Mouse (Mus musculus): ENCODE measurements around the gene Castor2.
A peak's percentile ranks its signal among the peaks of the same experiment; 100 is the strongest.

Castor2 gene

DNA sequence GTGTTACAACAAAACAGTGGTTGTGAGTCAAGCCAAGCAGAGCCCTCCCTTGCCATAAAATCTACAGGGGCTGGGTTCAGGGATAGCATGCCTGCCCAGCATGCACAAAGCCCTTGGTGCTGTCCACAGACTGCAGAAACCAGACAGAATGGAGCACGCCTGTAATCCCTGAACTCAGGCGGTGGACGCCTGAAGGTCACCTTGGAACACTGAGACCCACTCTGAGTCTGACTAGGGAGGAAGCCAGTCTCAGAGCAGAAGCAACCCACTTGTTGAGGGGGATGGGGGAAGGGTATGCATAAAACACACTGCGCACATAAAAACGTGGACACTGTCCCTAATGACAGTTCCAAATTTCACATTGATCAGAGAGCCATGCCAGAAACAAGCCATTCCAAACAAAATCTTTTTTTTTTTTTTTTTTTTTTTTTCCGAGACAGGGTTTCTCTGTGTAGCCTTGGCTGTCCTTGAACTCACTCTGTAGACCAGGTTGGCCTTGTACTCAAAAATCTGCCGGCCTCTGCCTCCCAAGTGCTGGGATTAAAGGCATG, 56.5 kb downstream of the Castor2 start:
- DNase-seq (ENCODE audit: low read depth, low spot score): no peak

DNA sequence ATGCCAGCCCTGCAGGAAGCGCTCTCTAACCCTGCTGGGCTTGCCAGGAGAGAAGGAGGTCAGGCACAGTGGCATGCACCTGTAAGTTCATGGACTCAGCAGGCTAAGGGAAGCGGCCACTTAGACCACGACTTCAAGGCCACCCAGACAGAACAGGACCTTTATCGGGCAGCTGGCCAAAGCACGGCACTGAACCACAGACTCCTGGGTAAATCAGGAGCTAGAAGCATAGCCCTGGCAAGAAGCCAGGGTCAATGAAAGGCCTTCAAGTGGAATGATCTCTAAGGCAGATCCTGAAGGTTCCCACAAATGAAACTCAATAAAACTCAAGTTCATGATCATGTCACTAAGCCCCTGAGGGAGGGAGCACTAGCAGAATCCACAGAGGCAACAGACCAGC, 65.2 kb downstream of the Castor2 start:
- no peak for DNase-seq (ENCODE audit: low read depth, low spot score)

DNA sequence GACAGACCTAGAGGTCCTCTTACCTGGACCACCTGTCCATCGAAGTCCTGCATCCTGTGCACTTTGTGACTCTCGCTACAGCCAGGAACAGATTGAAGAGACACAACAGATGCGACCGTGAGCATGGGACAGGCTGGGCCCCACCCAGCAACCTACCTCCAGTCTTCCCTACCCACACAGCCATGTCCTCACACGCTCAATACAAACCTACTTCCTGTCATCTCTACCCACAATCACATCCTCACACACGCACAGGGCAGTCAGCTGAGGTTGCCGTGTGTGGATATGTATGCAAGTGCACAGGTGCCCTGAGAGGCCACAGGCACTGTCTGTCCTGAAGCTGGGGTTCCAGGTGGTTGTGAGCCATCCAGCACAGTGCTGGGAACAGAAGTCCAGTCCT, 67.1 kb downstream of the Castor2 start:
- DNase-seq (ENCODE audit: low read depth, low spot score): no peak

DNA sequence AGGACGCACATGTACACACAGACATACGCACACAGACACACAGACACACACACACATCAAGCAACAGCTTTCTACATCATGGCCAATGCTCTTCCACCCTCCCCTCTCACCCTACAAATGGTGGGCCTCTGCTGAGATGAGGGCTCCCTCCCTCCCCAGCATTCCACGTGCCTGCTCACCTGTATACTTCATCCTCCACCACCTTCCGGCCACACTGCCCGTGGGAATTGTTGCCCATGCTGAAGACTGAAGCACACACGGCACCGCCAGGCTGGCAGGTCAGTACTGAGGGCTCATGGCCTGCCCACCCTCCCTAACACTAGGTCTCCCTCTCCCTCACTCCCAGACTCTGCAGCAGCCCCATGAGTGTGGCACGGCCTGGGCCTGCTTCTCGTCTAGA, 68.5 kb downstream of the Castor2 start:
- no peak for DNase-seq (ENCODE audit: low read depth, low spot score)

DNA sequence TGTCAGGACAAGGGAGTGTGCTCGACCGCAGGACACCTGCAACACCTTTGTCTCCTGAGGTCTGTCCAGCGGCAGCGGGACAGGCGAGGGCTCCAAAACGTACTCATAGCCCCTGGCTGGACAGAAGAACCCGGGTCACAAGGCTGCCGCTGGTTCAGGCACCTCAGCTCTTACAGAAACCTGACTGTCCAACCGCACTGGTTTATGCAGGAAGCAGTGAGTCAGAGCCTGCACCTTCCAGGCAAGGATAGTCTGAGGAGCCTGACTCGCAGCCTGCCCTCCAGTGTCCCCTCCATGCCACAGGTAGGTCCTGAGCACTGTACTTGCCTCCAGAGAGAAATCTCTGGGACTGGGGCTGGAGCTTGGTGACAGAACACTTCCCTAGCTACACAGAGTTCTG, 69.7 kb downstream of the Castor2 start:
- DNase-seq (ENCODE audit: low read depth, low spot score): no peak

DNA sequence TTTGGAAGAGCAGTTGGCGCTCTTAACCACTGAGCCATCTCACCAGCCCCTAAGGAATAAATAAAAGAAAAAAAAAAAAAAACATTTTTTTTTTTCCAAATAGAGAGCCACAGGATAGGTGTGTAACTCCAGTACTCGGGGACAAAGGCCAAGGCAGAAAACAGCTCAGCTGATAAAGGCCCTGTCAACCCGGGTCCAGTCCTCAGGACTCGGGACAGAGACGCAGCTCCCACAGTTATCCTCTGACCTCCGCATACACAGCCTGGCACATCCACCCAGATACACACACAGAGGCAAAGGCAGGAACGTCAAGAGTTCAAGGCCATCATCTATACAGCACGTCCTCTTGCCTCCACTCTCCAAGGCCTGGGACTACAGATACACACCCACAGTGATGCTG, 70.7 kb downstream of the Castor2 start:
- DNase-seq (ENCODE audit: low read depth, low spot score): no peak

DNA sequence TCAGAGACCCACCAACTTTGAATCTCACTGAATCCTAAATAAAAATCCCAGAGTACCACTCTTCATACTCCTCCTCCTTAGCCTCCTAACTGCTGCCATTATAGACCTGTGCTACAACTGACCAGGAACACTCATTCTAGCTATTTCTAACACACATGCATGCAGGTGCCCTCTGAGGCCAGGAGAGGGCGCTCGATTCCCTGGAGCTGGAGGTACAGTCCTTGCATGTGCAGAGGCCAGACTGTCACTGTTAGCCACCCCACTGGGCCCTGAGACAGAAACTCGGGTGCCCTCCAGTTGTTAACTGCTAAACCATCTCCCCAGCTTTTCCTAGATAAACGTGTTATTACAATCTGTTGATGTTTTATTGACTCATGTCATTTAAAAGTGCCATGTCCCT, 73.7 kb downstream of the Castor2 start:
- DNase-seq (ENCODE audit: low read depth, low spot score): peak; percentile 79

DNA sequence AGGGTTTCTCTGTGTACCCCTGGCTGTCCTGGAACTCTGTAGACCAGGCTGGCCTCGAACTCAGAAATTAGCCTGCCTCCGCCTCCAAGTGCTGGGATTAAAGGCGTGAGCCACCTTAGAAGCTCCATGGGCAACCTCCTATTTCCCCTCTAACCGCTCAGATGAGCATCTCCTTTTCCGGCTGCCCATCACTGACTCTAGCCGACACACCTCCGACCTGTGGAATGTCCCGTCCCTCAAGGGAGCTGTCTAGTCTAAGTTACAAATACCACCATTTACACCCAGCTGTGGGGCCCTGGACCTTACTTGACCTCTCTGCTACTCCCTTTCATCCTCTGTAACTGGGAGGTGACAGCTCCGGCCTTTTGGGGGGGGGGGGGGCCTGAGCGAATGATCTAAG, 76.2 kb downstream of the Castor2 start:
- peak; percentile 66 for DNase-seq (ENCODE audit: low read depth, low spot score)

DNA sequence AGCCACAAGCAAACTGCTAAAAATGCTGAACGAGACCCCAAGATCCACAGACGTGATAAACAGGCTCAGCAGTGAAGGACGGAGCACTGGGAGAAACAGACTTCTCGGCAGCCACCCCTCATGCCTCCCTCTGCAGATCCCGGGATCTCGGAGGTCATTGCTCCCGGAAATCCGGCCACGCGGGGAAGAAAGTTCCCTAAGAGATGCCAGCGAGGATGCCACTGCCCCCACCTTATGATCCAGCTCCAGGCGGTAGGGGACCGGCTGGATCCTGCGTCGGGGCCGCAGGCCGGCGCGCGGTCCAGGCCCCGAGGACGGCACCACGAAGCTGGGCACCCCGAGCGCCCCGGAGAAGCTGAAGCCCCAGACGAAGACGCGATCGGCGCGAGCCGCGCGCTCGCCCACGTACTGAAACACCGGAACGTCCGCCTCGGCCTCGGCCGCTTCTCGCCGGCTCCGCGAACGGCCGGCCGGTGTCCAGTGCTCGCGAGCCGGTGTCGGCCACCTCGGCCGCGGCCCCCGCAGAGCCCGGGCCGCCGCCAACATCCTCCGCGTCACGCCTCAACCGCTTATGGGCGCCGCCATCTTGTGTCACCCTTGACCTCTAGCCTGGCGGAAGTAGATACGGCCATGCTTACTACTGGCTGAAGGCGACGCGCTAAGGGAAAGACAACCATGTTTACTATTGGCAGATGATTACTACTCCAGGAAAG, 76.8 kb downstream of the Castor2 start, which contains the start of gene Rcc1l:
Rcc1l (minus strand) TSS at position 606 of the 713 bp plus-strand sequence.
- peak; percentile 93 for DNase-seq (ENCODE audit: low read depth, low spot score)

DNA sequence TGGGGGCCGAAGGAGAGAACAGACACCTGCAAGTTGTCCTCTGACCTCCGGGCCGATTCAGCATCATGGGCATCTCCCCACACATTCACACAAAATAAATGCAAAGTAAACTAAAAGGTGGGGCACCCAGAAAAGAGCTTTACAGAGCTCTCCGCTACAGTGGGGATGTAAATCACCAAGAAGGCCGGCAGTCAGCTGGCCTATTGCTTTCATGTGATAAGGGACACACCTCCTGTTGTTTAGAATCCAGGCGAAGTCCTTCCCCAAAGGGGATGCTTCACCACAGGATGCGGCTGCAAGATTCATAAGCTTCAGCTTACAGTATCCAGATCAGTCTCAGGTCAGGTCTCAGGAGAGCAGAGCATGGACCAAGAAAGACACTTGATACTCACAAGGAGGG, 79.0 kb downstream of the Castor2 start:
- DNase-seq (ENCODE audit: low read depth, low spot score): no peak

DNA sequence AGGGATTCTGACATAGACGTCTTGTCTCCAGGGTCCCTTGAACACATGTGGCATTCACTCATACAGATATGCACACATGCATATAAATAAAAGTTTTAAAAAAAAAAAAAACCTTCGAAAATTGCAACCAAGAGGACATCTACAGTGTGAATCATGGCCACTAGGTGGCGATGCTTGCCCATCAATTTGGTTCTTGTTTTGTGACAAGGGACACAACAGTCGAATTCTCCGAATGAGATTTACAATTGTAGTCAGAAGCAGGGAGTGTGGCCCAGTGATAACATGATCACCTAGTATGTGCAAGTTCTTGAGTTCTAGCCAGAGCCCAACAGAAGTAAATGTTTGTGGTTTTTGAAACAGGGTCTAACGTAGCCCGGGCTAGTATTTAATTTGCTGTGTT, 80.4 kb downstream of the Castor2 start:
- DNase-seq (ENCODE audit: low read depth, low spot score): peak; percentile 88

DNA sequence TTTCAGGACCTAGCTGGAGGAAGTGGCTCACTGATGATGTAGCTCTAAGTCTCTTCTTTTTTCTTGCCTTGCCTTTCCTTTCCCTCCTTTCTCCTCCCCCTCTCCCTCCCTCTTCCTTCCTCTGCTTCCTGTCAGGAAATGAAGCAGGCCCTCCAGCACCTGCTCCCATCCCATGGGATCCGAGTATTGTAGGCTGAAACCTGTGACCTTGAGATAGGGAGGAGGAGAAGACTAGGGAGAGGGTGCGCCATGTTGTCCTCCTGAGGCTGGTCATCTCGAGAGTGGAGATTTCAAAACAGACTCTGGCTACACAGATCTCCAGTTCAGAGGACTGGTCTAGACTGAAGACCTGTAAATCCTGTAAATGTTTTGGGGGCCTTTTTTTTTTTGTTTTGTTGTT, 82.7 kb downstream of the Castor2 start:
- DNase-seq (ENCODE audit: low read depth, low spot score): peak; percentile 25

DNA sequence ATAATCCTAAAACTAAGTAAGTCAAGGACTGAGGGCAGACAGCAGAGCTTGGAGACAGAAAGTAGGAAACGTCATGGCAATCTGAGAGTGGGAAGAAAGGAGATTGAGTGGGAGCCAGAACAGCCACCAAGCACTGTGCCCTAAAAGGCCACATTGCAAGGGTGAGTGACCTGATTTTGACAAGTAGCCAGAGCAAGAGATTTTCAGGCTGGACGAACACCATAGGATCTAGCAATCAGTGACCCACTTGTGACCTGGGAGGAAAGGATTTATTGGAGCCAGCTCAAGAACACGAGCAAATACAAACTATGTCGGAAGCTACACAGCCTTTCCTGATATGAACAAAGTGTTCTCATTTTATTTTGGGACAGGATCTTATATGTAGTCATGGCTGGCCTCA, 83.2 kb downstream of the Castor2 start:
- peak; percentile 36 for DNase-seq (ENCODE audit: low read depth, low spot score)

DNA sequence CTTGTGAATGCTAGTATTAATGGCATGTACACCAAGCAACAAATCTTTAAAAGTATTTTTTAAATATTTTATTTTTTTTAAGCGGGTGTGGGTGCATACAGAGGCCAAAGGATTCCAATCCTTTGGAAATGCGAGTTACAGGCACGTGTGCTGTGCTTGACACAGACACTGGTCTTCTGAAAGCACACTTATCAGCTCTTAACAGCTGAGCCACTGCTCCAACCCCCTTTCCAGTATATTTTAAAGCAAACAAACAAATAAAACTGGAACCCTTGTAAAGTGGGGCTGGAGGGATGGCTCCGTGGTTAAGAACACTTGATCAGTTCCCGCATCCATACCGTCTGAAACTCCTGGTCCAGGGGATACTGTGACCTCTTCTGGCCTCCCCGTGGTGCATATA, 83.7 kb downstream of the Castor2 start:
- DNase-seq (ENCODE audit: low read depth, low spot score): no peak

DNA sequence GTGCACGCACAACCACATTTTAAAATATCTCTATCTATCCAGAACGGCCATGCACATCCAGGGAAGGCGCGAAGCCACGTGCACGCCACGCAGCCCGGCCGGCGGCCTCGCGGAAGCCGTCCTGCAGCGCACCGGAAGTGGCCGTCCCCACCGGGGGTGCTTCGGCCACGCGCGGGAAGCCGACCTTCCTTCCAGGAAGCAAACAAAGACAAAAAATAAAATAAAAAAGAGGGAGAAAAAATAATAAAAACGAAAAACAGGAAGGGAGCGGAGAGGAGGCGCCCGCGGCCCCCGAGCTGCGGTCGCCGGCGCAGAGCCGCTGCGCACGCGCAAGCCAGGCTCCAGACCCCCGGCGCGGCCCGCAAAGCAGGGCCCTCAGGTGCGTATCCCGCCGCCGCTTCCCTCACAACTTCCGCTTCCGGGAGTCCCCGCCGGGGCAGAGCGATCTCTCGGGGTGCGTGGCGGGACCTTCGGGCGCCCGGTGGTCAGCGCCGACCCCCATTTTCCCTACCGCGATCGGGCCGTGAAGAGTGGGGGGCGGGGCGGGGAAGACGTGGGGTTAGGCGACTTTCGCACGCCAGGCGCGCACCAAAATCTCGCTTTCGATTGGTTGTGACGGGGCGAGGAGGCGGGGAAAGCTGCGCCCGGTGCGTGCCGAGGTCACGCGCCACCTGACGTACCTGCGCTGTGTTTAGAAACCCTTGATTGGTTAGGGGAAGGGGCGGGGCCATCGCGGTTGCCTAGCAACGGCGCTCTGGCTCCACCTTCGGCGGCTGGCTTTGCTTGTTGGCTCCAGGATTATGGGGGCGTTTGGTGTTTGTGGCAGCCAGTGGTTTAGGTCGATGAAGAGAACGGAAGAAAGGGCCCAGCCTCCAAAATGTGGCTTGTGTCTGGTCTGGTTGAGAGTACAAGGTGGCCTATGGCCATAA, 84.6 kb downstream of the Castor2 start, which contains the start of gene Gtf2ird2:
Gtf2ird2 (plus strand) TSS at position 140 of the 929 bp plus-strand sequence.
- DNase-seq (ENCODE audit: low read depth, low spot score): peak; percentile 100

DNA sequence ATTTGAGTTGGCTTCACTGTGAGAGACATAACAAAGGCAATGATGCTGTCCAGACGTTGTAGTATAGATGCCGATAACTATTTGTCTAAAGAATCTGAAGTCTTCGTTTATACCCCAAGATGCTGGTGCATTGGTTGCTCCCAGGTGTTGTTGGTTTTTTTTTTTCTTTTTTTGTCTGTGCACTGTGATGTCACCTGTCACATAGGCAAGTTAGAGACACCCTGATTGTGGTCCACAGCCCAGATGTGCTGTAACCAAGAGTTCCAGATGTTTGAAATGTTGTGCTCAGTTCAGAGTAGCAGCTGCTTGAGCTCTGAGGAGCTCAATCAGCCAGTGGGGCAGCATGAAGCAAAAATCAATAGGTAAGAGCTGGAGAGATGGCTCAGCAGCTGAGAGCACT, 86.5 kb downstream of the Castor2 start:
- peak; percentile 77 for DNase-seq (ENCODE audit: low read depth, low spot score)

DNA sequence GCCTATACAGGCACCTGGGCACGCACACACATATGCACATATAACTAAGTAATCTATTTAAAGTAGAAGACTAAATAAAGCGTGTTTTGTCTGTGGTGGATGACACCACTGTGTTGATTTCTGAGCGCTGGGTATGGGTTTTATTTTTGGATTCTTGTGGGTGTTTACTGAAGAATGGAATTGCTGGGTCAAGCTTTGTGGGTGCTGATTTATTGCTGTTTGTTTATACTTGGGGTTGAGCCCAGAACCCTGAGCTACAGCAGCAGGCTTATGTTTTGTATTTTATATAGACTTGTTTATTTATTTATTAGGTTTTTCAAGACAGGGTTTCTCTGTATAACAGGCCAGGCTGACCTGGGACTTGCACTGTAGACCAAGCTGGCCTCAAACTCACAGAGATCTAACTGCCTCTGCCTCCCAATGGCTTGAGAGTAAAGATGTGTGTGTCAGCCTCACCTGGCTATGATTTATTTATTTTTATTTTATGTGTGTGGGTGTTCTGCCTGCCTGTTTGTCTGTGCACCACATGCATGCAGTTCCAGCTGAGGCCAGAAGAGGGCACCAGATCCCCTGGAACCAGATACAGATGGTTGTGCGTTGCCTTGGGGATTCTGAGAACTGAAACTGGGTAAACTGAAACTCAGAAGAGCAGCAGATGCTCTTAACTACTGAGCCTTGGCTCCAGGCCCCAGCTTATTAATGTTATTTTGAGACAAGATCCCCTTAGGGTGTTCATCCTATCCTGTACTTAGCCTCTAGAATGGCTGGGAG, 87.6 kb downstream of the Castor2 start:
- peak; percentile 87 for DNase-seq (ENCODE audit: low read depth, low spot score)

DNA sequence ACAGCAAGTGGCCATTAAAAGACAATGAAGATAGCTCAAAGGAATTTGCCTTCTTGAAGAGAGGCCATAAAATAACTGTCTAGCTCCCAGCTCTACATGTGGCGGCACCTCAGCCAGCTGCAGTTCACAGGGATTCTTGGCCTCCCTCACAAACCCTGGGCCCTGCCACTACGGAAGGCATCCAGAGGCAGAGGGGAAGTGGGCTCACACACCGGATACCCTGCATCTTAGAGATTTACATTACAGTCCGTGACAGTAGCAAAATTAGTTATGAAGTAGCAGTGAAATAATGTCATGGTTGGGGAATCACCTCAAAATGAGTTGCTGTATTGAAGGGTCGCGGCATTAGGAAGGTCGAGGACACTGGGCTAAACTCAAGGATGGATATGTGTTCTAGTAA, 89.1 kb downstream of the Castor2 start:
- DNase-seq (ENCODE audit: low read depth, low spot score): no peak

DNA sequence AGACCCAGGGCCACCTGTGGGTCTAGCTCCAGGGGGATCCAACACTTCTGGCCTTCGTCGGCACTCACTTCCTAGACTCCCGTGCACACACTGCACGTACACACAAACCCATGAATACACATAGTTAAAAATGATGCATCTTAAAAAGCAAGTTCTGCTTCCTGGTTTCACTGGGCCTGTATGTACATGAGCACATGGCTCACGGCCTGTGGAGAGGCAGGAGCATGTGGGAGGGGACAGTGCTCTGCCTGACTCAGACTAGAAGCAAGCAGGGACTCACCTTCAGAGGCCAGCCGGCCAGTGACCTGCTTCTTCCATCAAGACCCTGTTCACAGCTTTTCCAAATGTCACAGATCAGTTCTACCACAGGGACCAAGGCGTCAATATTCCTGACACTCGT, 94.2 kb downstream of the Castor2 start:
- DNase-seq (ENCODE audit: low read depth, low spot score): no peak
